Mouse (Mus musculus) T-helper 1 cell (primary cell): Measurements from ENCODE around the gene Hivep2.

Experiments
- in situ Hi-C: fragments of 300-600 bp; cut with MboI, MseI; formaldehyde crosslinking; loops from one replicate; pipeline ENCODE4 v1.15.1; 2025; ENCODE audit warnings: high pct_unique_total_duplicates

Hivep2 gene

DNA sequence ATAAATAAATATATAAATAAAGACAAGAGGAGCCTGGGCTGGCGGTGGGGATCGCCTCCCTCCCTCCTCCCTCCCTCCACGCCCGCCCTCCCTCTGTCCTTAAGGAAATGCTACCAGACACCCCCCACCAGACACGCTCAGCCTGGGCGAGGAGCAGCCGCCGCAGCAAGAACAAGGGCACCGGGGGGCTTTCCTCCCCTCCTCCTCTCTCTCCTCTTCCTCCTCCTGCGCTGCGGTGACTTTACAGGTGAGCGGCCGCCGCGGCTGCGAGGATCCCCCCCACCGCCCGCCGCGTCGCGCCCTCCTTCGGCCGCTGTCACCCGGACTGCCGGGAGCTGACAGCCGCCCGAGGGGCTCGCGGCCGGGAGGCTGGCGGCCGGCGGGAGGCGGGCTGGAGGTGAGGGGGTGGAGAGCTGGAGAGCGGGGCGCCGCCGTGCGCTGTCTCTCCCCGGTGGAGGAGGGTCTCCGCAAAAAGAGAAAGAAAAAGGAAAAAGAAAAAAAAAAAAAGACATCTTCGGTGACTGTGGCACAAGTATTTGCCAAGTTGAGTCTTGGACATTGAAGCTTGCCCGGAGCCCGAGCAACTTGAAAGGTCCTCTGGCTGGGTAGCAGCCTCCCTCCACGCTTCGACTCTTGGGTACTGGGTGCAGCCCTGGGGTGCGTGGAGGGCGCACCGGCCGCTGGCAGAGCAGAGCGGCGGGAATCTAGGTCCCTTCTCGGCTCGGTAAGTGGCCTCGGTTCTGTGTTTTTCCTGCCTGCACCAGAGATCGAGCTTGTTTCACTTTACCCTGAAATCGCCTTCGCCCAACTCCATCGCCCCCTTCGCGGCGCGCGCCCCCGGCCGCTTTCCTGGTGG is at the start of gene Hivep2:
Gene Hivep2, plus strand, starts transcription at position 102 of the 856 bp plus-strand sequence.
- in situ Hi-C loops = loop anchor here (5.0 to 10.0 kb wide), 3 partner anchors 76 to 241 kb away; no protein-coding TSS in a partner anchor

- in situ Hi-C loops = loop anchor here (10.0 kb wide), 1 partner anchor 458 kb away; no protein-coding TSS in a partner anchor
Measured at GRCm38 (mm10) chr10:13916645-13917342, 49.1 kb upstream of the Hivep2 start.

GRCm38 (mm10) chr10:13921641-13922385 is 44.1 kb upstream of the Hivep2 start:
- in situ Hi-C loops = loop anchor here (5.0 to 10.0 kb wide), 2 partner anchors 50 to 777 kb away; no protein-coding TSS in a partner anchor

GRCm38 (mm10) chr10:13929306-13929705 is 36.6 kb upstream of the Hivep2 start:
- in situ Hi-C loops = loop anchor here (10.0 kb wide), 1 partner anchor 785 kb away; no protein-coding TSS in a partner anchor

GRCm38 (mm10) chr10:13932147-13932546 is 33.7 kb upstream of the Hivep2 start:
- in situ Hi-C loops = no loop called here

- in situ Hi-C loops = no loop called here
Measured at GRCm38 (mm10) chr10:13933320-13933719, 32.6 kb upstream of the Hivep2 start.

GRCm38 (mm10) chr10:13935646-13936045 is 30.2 kb upstream of the Hivep2 start:
- in situ Hi-C loops = no loop called here

DNA sequence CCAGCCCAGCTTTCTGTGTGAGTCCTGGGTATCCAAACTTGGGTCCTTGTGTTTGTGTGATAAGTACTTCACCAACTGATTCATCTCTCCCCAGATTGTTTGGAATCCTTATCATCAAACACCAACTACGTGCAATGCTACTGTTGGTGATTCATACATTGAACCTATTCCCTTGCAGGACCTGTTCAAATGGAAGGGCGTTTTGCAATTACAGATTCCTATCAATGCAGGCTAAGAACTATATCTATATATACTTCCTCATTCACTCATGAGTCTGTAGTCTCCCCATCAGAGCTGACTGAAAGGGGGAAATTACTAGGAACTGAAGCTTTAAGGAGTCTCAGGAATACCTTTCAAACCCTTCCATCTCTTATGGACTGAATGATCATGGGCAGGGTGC is 24.5 kb upstream of the Hivep2 start:
- in situ Hi-C loops = no loop called here

- in situ Hi-C loops = no loop called here
Measured at GRCm38 (mm10) chr10:13943706-13944105, 22.2 kb upstream of the Hivep2 start.

DNA sequence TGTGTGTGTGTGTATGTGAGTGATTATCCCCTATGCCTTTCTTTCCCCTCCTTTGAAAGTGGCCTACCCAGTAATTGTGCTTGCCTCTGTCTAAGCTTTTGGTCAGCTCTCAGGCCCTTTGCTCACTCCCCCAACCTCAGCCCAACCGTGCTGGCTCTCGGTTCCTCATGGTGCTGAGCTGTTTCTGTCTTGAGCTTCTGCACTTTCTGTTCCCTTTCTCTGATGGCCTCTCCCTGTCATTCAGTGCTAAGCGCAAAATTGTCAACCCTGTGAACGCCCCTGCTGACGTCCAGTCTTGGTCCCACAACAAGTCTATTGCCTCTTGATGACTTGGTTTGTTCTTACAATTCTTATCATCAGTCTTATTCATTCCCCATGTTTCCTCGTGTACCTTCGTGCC is 19.4 kb upstream of the Hivep2 start:
- in situ Hi-C loops = no loop called here

DNA sequence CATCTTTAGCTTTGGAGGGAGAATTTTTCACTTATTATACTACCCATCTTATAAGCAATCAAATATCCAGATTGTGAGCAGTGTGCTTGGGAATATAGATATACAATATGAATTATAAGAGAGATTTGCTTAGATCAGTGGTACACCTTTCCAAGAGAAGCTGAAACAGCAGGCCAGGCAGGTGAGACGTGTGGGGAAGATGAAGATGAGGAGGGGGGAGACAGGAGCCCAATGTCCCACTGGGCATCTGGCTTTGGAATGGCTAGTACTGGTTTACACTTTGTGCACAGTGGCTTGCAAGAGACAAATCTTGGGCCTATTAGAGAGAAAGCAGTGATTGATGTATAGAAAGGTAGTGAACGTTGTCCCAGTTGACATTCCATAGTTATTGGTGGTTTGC is 2.9 kb upstream of the Hivep2 start:
- in situ Hi-C loops = loop anchor here (10.0 kb wide), 1 partner anchor 122 kb away; no protein-coding TSS in a partner anchor

DNA sequence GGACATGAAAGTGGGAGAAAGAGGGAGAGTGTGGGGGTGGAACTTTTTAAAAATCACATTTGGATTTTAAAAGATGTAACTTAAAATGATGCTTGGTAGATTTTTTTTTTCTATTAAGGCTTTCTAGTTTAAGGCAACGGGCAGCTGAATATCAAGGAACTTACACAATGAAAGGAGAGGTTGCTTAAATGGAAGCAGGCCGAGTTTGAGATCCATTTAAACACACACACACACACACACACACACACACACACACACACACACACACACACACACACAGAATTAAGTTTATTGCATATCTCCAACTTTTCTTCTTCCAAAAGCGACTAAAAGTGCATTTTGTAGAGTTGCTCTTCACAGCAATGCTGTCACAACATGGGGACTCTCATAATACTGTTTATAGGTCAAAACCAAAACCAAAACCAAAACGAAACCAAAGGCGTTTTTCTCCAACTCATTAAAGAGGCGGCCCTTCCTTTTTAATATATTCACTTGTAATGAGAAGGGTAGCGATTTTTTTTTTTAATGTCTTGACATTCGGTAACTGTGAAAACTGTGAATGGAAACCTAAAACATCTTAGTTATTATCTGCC is 1.9 kb upstream of the Hivep2 start:
- in situ Hi-C loops = loop anchor here (10.0 kb wide), 1 partner anchor 121 kb away; no protein-coding TSS in a partner anchor

GRCm38 (mm10) chr10:13964501-13965281 is 1.2 kb upstream of the Hivep2 start:
- in situ Hi-C loops = loop anchor here (5.0 to 10.0 kb wide), 3 partner anchors 78 to 243 kb away; no protein-coding TSS in a partner anchor

DNA sequence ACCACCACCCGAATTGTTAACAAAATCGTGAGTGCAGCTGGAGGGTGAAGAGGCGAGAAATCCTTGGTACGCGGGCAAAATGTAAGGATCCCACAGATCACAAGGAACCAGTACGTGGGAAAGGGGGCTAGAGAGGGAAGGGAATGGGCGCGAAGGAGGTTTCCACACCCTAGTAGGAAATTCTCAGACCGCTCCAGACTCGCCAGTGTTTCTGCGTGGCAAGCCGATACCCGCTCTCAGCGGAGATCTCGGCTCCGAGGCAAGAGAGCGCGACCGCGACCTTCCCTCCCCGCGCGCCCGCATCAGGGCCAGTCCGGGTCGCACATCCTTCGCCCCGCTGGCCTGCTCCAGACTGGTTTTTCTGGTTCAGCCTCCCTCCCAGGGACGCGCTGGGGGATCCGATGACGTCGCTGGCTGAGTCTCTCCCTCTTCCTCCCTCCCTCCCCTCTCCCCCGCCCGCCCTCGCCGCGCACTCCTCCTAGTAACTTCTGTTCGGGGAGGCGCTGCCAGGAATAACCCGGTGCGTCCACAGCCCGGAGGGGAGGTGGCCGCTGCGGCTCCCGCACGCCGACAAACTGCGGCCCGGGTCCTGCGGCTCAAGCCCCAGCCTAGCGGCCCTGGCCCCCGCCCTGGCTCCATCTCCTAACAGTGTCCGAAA is 430 bp upstream of the Hivep2 start:
- in situ Hi-C loops = loop anchor here (5.0 to 10.0 kb wide), 3 partner anchors 77 to 242 kb away; no protein-coding TSS in a partner anchor

GRCm38 (mm10) chr10:13966830-13967450 is 1.1 kb downstream of the Hivep2 start:
- in situ Hi-C loops = loop anchor here (5.0 to 10.0 kb wide), 3 partner anchors 75 to 240 kb away; no protein-coding TSS in a partner anchor

DNA sequence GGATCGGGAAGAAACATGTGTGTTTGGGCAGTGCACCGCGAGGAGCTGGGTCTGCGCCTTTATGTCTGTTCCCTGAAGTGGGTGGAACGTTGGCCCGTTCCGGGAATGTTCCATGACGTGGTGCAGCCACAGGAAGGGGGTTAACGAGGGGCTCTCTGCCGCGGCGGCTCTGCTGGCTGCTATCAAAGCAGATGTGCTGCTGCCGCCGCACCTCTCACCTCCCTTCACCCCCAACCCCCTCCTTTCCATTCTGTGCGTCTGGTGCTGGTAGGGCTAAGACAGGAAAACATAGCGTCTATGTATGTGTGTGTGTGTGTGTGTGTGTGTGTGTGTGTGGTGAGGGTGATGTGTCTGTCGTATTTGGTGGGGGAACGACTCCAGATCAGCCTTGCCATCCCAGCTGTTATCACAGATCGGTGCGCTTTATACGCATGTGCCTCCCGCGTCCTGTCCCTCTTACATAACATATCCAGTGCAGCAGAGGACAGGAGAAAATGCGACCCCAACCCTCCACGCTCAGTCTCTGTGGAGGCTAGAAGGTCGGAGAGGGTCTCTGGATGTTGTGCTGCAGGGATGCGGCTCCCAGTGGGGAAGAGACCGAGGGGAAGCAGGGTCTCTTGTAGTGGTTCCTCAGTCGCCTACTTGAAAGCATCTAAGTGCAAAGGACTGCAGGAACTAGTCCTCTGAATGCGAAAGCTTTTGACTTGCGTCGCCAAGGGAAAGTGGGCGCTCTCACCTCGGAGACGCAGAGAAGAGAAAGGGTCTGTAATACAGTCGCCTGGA is 1.8 kb downstream of the Hivep2 start:
- in situ Hi-C loops = loop anchor here (5.0 to 10.0 kb wide), 3 partner anchors 75 to 240 kb away; no protein-coding TSS in a partner anchor

- in situ Hi-C loops = loop anchor here (5.0 to 10.0 kb wide), 3 partner anchors 74 to 239 kb away; no protein-coding TSS in a partner anchor
Measured at GRCm38 (mm10) chr10:13968234-13968555, 2.3 kb downstream of the Hivep2 start.

GRCm38 (mm10) chr10:13968989-13969388 is 3.1 kb downstream of the Hivep2 start:
- in situ Hi-C loops = loop anchor here (5.0 to 10.0 kb wide), 3 partner anchors 73 to 238 kb away; no protein-coding TSS in a partner anchor
